Mouse (Mus musculus) liver, adult 2 months (tissue): ENCODE results near the gene Acpp. TPM values are rescaled to one million over a fixed set of nuclear protein-coding genes. Genes with fewer than 3 reads are reported as not detected.

Experiments
- DNase-seq: peaks from one replicate; pipeline ENCODE4 v3.0.0-alpha.2; 2011; ENCODE audit warnings: low read depth, low spot score; ENCODE audit errors: extremely low read depth
- H3K27ac ChIP-seq: fragments of 200-500 bp; replicated peaks from 2 replicates; pipeline ENCODE4 v1.5.1; 2012; ENCODE audit warnings: low read depth, mild to moderate bottlenecking, control low read depth, inconsistent platforms, low read length; ENCODE audit not compliant: insufficient read depth
- H3K27me3 ChIP-seq: fragments of 200-500 bp; 2 replicates; pipeline ENCODE4 v1.6.1; 2012; ENCODE audit warnings: mild to moderate bottlenecking, moderate library complexity, low read length, inconsistent platforms; ENCODE audit not compliant: control insufficient read depth, insufficient read depth
- H3K36me3 ChIP-seq: fragments of 200-500 bp; 2 replicates; pipeline ENCODE4 v1.6.1; 2012; ENCODE audit warnings: low read length, inconsistent platforms; ENCODE audit not compliant: control insufficient read depth, insufficient read depth
- H3K4me1 ChIP-seq: fragments of 200-500 bp; 2 replicates; pipeline ENCODE4 v1.6.1; 2011; ENCODE audit warnings: low read length; ENCODE audit not compliant: control insufficient read depth, insufficient read depth
- H3K4me3 ChIP-seq: fragments of 200-500 bp; 2 replicates; pipeline ENCODE4 v1.5.1; 2011; ENCODE audit warnings: low read depth, mild to moderate bottlenecking, control low read depth, low read length, moderate library complexity; ENCODE audit not compliant: insufficient read depth
- H3K79me2 ChIP-seq: fragments of 200-500 bp; 2 replicates; pipeline ENCODE4 v1.6.1; 2012; ENCODE audit warnings: inconsistent platforms, mild to moderate bottlenecking, low read length, moderate library complexity; ENCODE audit not compliant: control insufficient read depth, insufficient read depth
- H3K9ac ChIP-seq: fragments of 200-500 bp; 2 replicates; pipeline ENCODE4 v1.6.1; 2012; ENCODE audit warnings: low read depth, mild to moderate bottlenecking, control low read depth, inconsistent platforms, low read length
- CTCF ChIP-seq: fragments of 200-500 bp; IDR thresholded peaks from 2 replicates; pipeline ENCODE4 v1.5.1; 2011; ENCODE audit warnings: low read depth, low read length, control low read depth
- POLR2A ChIP-seq: fragments of 200-500 bp; IDR thresholded peaks from 2 replicates; pipeline ENCODE4 v1.6.1; 2011; ENCODE audit warnings: low read length, control low read depth; ENCODE audit not compliant: insufficient read depth; ENCODE audit errors: extremely low read depth
- WGBS: fragments of 180-500 bp; shearing (Covaris S2); methylation state at CpG from one replicate; pipeline ENCODE4 v1.1.7; 2018; 5-methylcytosine and 5-hydroxymethylcytosine counted together
- polyA plus RNA-seq: library from polyadenylated mRNA; depleted of rRNA; stranded (reverse); fragments of >200 nt; gene quantifications from 2 replicates; pipeline ENCODE4 v1.2.3, GENCODE M21; 2012
- total RNA-seq: library from RNA; depleted of rRNA; stranded (reverse); fragments of >200 nt; gene quantifications from 2 replicates; pipeline ENCODE4 v1.2.3, GENCODE M21; 2014

Gene Acpp
- total and polyA plus RNA-seq, 2 experiments: 3.0 to 4.5 TPM

GRCm38 (mm10) chr9:104275084-104275785 lies 62.3 kb downstream of the Acpp start:
- no peak for DNase-seq
- no peak overlapping the region for H3K27ac ChIP-seq
- no peaks in the 10 kb centered on the region for H3K27me3 ChIP-seq
- no peaks in the 10 kb centered on the region for H3K79me2 ChIP-seq
- no peak overlapping the region for H3K4me3 ChIP-seq
- TF ChIP-seq CTCF (no peak), POLR2A (no peak)
- H3K36me3 ChIP-seq: no peaks in the 10 kb centered on the region
- no peak overlapping the region for H3K9ac ChIP-seq
- no peaks in the 10 kb centered on the region for H3K4me1 ChIP-seq
- 76% methylated on average over 17 of the region's 17 CpGs for WGBS

DNA sequence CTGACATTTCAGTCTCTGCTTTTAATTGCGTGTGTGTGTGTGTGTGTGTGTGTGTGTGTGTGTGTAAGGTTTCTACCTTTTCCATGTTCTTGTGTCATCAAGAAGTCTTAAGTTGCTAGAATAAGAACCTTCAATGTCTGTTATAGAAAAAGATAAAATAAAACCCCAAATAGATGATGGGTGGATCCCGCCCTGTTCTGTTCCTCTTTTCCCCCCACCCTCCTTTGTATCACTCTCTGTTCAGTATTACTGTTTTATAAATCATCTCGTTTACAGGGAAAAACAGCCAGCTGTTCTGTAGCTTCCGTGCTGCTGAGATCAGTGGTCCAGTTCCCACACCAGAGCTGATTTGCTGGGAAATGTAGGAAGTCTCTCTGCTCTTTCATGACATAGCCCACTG lies 65.5 kb downstream of the Acpp start:
- 73% methylated on average over 4 of the region's 4 CpGs for WGBS
- TF ChIP-seq POLR2A: no peak
- no peak for TF ChIP-seq CTCF
- no peak for DNase-seq
- no peaks in the 10 kb centered on the region for H3K79me2 ChIP-seq
- no peaks in the 10 kb centered on the region for H3K27me3 ChIP-seq
- no peaks in the 10 kb centered on the region for H3K4me1 ChIP-seq
- H3K4me3 ChIP-seq: no peak overlapping the region
- H3K27ac ChIP-seq: no peak overlapping the region
- no peak overlapping the region for H3K9ac ChIP-seq
- H3K36me3 ChIP-seq: no peaks in the 10 kb centered on the region

DNA sequence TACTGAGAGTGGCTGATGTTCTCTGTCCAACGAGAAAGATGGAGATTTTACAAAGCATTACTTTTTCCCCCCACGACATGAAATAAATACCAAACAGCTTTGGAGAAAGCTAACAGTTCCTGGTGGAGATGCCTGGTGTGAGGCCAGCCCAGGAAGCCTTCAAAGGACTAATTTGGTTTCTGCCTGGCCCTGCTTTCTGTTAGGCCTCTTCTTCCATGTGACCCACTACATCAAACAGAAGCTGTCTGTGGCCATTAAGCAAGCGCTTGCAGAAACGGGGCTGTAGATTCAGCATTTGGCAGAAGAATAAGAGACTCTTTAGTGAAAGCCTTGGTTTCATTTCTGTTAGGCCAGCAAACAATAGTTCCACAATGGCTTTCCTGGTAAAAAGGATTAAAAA lies 65.9 kb downstream of the Acpp start:
- no peaks in the 10 kb centered on the region for H3K79me2 ChIP-seq
- no peaks in the 10 kb centered on the region for H3K4me1 ChIP-seq
- DNase-seq: no peak
- TF ChIP-seq POLR2A (no peak), CTCF (no peak)
- H3K4me3 ChIP-seq: no peak overlapping the region
- H3K9ac ChIP-seq: no peak overlapping the region
- WGBS: 70% methylated on average over 4 of the region's 4 CpGs
- no peak overlapping the region for H3K27ac ChIP-seq
- H3K36me3 ChIP-seq: no peaks in the 10 kb centered on the region
- no peaks in the 10 kb centered on the region for H3K27me3 ChIP-seq

- no peak for DNase-seq
- no peak overlapping the region for H3K9ac ChIP-seq
- no peak overlapping the region for H3K27ac ChIP-seq
- TF ChIP-seq CTCF (no peak), POLR2A (no peak)
- H3K27me3 ChIP-seq: no peaks in the 10 kb centered on the region
- no peak overlapping the region for H3K4me3 ChIP-seq
- H3K36me3 ChIP-seq: no peaks in the 10 kb centered on the region
- 83% methylated on average over 3 of the region's 3 CpGs for WGBS
- H3K79me2 ChIP-seq: no peaks in the 10 kb centered on the region
- no peaks in the 10 kb centered on the region for H3K4me1 ChIP-seq
Measured at GRCm38 (mm10) chr9:104269944-104270343, 67.6 kb downstream of the Acpp start.

- DNase-seq: no peak
- Histone ChIP-seq H3K9ac (no peak overlapping the region), H3K27ac (no peak overlapping the region)
Measured at GRCm38 (mm10) chr9:104269349-104269871, 68.1 kb downstream of the Acpp start.

GRCm38 (mm10) chr9:104264567-104264966 lies 73.0 kb downstream of the Acpp start:
- Histone ChIP-seq H3K4me1 (peaks cover 5% of the 10 kb centered on the region), H3K4me3 (no peak overlapping the region), H3K27ac (no peak overlapping the region), H3K27me3 (no peaks in the 10 kb centered on the region), H3K9ac (no peak overlapping the region), H3K36me3 (no peaks in the 10 kb centered on the region), H3K79me2 (peaks cover 26% of the 10 kb centered on the region; the same call in 1 of the 2 replicates)
- DNase-seq: no peak
- 75% methylated on average over 2 of the region's 2 CpGs for WGBS
- TF ChIP-seq CTCF: no peak

More at GRCm38 (mm10) chr9:104269349-104269871, 68.1 kb downstream of the Acpp start:
- 47% methylated on average over 10 of the region's 10 CpGs for WGBS
- H3K4me1 ChIP-seq: no peaks in the 10 kb centered on the region
- no peaks in the 10 kb centered on the region for H3K36me3 ChIP-seq
- TF ChIP-seq CTCF: no peak
- no peak for TF ChIP-seq POLR2A
- H3K79me2 ChIP-seq: no peaks in the 10 kb centered on the region
- H3K4me3 ChIP-seq: no peak overlapping the region
- H3K27me3 ChIP-seq: no peaks in the 10 kb centered on the region
